Mouse (Mus musculus) midbrain, embryonic 15.5 days (tissue): ENCODE measurements around the gene Ttc27. TPM values are rescaled to one million over a fixed set of nuclear protein-coding genes. Genes with fewer than 3 reads are reported as not detected.

Source experiments
- ATAC-seq: fragments of 200-750 bp; cut with Nextera tagmentation; replicated peaks from 2 replicates; pipeline ENCODE4 v1.8.0; 2017; ENCODE audit warnings: moderate TSS enrichment
- H3K27ac ChIP-seq: fragments of 300-500 bp; sonication (generic); 2 replicates; pipeline ENCODE4 v1.5.1; 2015; ENCODE audit warnings: mild to moderate bottlenecking, inconsistent platforms
- H3K27me3 ChIP-seq: fragments of 300-500 bp; sonication (generic); replicated peaks from 2 replicates; pipeline ENCODE4 v1.6.1; 2015; ENCODE audit warnings: inconsistent platforms
- H3K36me3 ChIP-seq: fragments of 300-500 bp; sonication (generic); replicated peaks from 2 replicates; pipeline ENCODE4 v1.6.1; 2015; ENCODE audit warnings: inconsistent platforms
- H3K4me1 ChIP-seq: fragments of 300-500 bp; sonication (generic); 2 replicates; pipeline ENCODE4 v1.6.1; 2015; ENCODE audit warnings: inconsistent platforms
- H3K4me2 ChIP-seq: fragments of 300-500 bp; sonication (generic); 2 replicates; pipeline ENCODE4 v1.6.1; 2015; ENCODE audit warnings: inconsistent platforms, mild to moderate bottlenecking, moderate library complexity
- H3K4me3 ChIP-seq: fragments of 300-500 bp; sonication (generic); 2 replicates; pipeline ENCODE4 v1.5.1; 2015; ENCODE audit warnings: mild to moderate bottlenecking, inconsistent platforms
- H3K9ac ChIP-seq: fragments of 300-500 bp; sonication (generic); 2 replicates; pipeline ENCODE4 v1.6.1; 2015; ENCODE audit warnings: mild to moderate bottlenecking, inconsistent platforms
- H3K9me3 ChIP-seq: fragments of 300-500 bp; sonication (generic); 2 replicates; pipeline ENCODE4 v1.6.1; 2016; ENCODE audit warnings: inconsistent platforms
- WGBS: fragments of 180-500 bp; shearing (Covaris S2); methylation state at CpG from one replicate; pipeline ENCODE4 v1.1.7; 2015; ENCODE audit warnings: mixed read lengths; 5-methylcytosine and 5-hydroxymethylcytosine counted together
- polyA plus RNA-seq: library from polyadenylated mRNA; unstranded; fragments of >200 nt; fragmentation: Nextera tagmentation; extraction: Ambion mirVana; gene quantifications from 2 replicates; pipeline ENCODE4 v1.2.1, GENCODE M21; 2015

The Ttc27 gene
- polyA plus RNA-seq, 1 experiment from 2014 or later = 17.1 TPM

- Histone ChIP-seq H3K4me2 (no peak overlapping the region), H3K4me3 (no peak overlapping the region), H3K27ac (no peak overlapping the region), H3K9ac (no peak overlapping the region), H3K9me3 (no peaks in the 10 kb centered on the region), H3K4me1 (0 out of 2 replicates have a peak, but pooled peaks cover 5% of the 10 kb centered on the region), H3K36me3 (no peaks in the 10 kb centered on the region), H3K27me3 (no peaks in the 10 kb centered on the region)
- ATAC-seq = no peak
- WGBS = 85% methylated on average over 9 of the region's 9 CpGs
Observed at GRCm38 (mm10) chr17:74872567-74872966, 155.0 kb downstream of the Ttc27 start.

- H3K27ac ChIP-seq = no peak overlapping the region
- ATAC-seq = no peak
- H3K27me3 ChIP-seq = no peaks in the 10 kb centered on the region
- H3K9me3 ChIP-seq = no peaks in the 10 kb centered on the region
- H3K4me1 ChIP-seq = 0 out of 2 replicates have a peak, but pooled peaks cover 5% of the 10 kb centered on the region
- WGBS = 90% methylated on average over 1 of the region's 1 CpGs
- H3K4me2 ChIP-seq = no peak overlapping the region
- H3K9ac ChIP-seq = no peak overlapping the region
- no peaks in the 10 kb centered on the region for H3K36me3 ChIP-seq
- H3K4me3 ChIP-seq = no peak overlapping the region
Observed at GRCm38 (mm10) chr17:74873756-74874155, 156.2 kb downstream of the Ttc27 start.

- no peaks in the 10 kb centered on the region for H3K27me3 ChIP-seq
- no peak overlapping the region for H3K27ac ChIP-seq
- no peaks in the 10 kb centered on the region for H3K9me3 ChIP-seq
- H3K4me2 ChIP-seq = no peak overlapping the region
- ATAC-seq = no peak
- H3K4me3 ChIP-seq = no peak overlapping the region
- H3K9ac ChIP-seq = no peak overlapping the region
- no peaks in the 10 kb centered on the region for H3K36me3 ChIP-seq
- H3K4me1 ChIP-seq = no peaks in the 10 kb centered on the region
- WGBS = 89% methylated on average over 5 of the region's 5 CpGs
Observed at GRCm38 (mm10) chr17:74875740-74876139, 158.2 kb downstream of the Ttc27 start.

- no peak overlapping the region for H3K4me3 ChIP-seq
- no peaks in the 10 kb centered on the region for H3K4me1 ChIP-seq
- no peak overlapping the region for H3K9ac ChIP-seq
- no peak for ATAC-seq
- no peaks in the 10 kb centered on the region for H3K27me3 ChIP-seq
- no peak overlapping the region for H3K4me2 ChIP-seq
- 84% methylated on average over 10 of the region's 10 CpGs for WGBS
- no peaks in the 10 kb centered on the region for H3K9me3 ChIP-seq
- no peaks in the 10 kb centered on the region for H3K36me3 ChIP-seq
- no peak overlapping the region for H3K27ac ChIP-seq
Observed at GRCm38 (mm10) chr17:74876954-74877353, 159.4 kb downstream of the Ttc27 start.

- Histone ChIP-seq H3K4me1 (no peaks in the 10 kb centered on the region), H3K27me3 (no peaks in the 10 kb centered on the region), H3K9ac (no peak overlapping the region), H3K27ac (no peak overlapping the region), H3K4me3 (no peak overlapping the region), H3K36me3 (no peaks in the 10 kb centered on the region), H3K9me3 (no peaks in the 10 kb centered on the region), H3K4me2 (no peak overlapping the region)
- no peak for ATAC-seq
- 85% methylated on average over 7 of the region's 7 CpGs for WGBS
Observed at GRCm38 (mm10) chr17:74879768-74880167, 162.2 kb downstream of the Ttc27 start.

- WGBS = 40% methylated on average over 7 of the region's 7 CpGs
- no peak overlapping the region for H3K27ac ChIP-seq
Observed at GRCm38 (mm10) chr17:74887039-74887438, 169.5 kb downstream of the Ttc27 start.

GRCm38 (mm10) chr17:74888836-74889534, 171.5 kb downstream of the Ttc27 start:
- no peak overlapping the region for H3K4me2 ChIP-seq
- no peaks in the 10 kb centered on the region for H3K36me3 ChIP-seq
- no peak overlapping the region for H3K9ac ChIP-seq
- WGBS = 73% methylated on average over 11 of the region's 11 CpGs
- no peak overlapping the region for H3K4me3 ChIP-seq
- H3K4me1 ChIP-seq = no peaks in the 10 kb centered on the region
- H3K9me3 ChIP-seq = no peaks in the 10 kb centered on the region
- H3K27me3 ChIP-seq = no peaks in the 10 kb centered on the region
- no peak for ATAC-seq
- no peak overlapping the region for H3K27ac ChIP-seq

More at GRCm38 (mm10) chr17:74887039-74887438, 169.5 kb downstream of the Ttc27 start:
- H3K4me2 ChIP-seq = no peak overlapping the region
- H3K9me3 ChIP-seq = no peaks in the 10 kb centered on the region
- H3K4me3 ChIP-seq = no peak overlapping the region
- H3K4me1 ChIP-seq = no peaks in the 10 kb centered on the region
- H3K36me3 ChIP-seq = no peaks in the 10 kb centered on the region
- no peak overlapping the region for H3K9ac ChIP-seq
- ATAC-seq = no peak
- H3K27me3 ChIP-seq = no peaks in the 10 kb centered on the region

GRCm38 (mm10) chr17:74889535-74890117, 172.1 kb downstream of the Ttc27 start:
- no peak overlapping the region for H3K9ac ChIP-seq
- no peaks in the 10 kb centered on the region for H3K27me3 ChIP-seq
- WGBS = 92% methylated on average over 11 of the region's 11 CpGs
- no peaks in the 10 kb centered on the region for H3K9me3 ChIP-seq
- H3K4me1 ChIP-seq = no peaks in the 10 kb centered on the region
- no peak overlapping the region for H3K4me3 ChIP-seq
- H3K4me2 ChIP-seq = no peak overlapping the region
- ATAC-seq = no peak
- no peak overlapping the region for H3K27ac ChIP-seq
- H3K36me3 ChIP-seq = no peaks in the 10 kb centered on the region

GRCm38 (mm10) chr17:74902453-74902852, 184.9 kb downstream of the Ttc27 start:
- ATAC-seq = no peak
- Histone ChIP-seq H3K36me3 (no peaks in the 10 kb centered on the region), H3K9me3 (no peaks in the 10 kb centered on the region), H3K27ac (no peak overlapping the region), H3K27me3 (no peaks in the 10 kb centered on the region), H3K4me2 (no peak overlapping the region), H3K4me3 (no peak overlapping the region), H3K4me1 (no peaks in the 10 kb centered on the region), H3K9ac (no peak overlapping the region)
- 94% methylated on average over 7 of the region's 7 CpGs for WGBS

- Histone ChIP-seq H3K4me3 (no peak overlapping the region), H3K27me3 (no peaks in the 10 kb centered on the region), H3K36me3 (no peaks in the 10 kb centered on the region), H3K9ac (no peak overlapping the region), H3K4me2 (no peak overlapping the region), H3K27ac (no peak overlapping the region), H3K4me1 (no peaks in the 10 kb centered on the region), H3K9me3 (no peaks in the 10 kb centered on the region)
- 59% methylated on average over 16 of the region's 16 CpGs for WGBS
- no peak for ATAC-seq
Observed at GRCm38 (mm10) chr17:74903411-74904331, 186.1 kb downstream of the Ttc27 start.

GRCm38 (mm10) chr17:74904332-74904687, 186.8 kb downstream of the Ttc27 start:
- no peaks in the 10 kb centered on the region for H3K27me3 ChIP-seq
- no peaks in the 10 kb centered on the region for H3K36me3 ChIP-seq
- H3K4me2 ChIP-seq = no peak overlapping the region
- H3K27ac ChIP-seq = no peak overlapping the region
- H3K9ac ChIP-seq = no peak overlapping the region
- no peak overlapping the region for H3K4me3 ChIP-seq
- ATAC-seq = no peak
- 88% methylated on average over 1 of the region's 1 CpGs for WGBS
- H3K9me3 ChIP-seq = no peaks in the 10 kb centered on the region
- H3K4me1 ChIP-seq = no peaks in the 10 kb centered on the region

GRCm38 (mm10) chr17:74904956-74905355, 187.4 kb downstream of the Ttc27 start:
- WGBS = 96% methylated on average over 3 of the region's 3 CpGs
- no peaks in the 10 kb centered on the region for H3K27me3 ChIP-seq
- ATAC-seq = no peak

More at GRCm38 (mm10) chr17:74904956-74905355, 187.4 kb downstream of the Ttc27 start:
- H3K9me3 ChIP-seq = no peaks in the 10 kb centered on the region
- H3K9ac ChIP-seq = no peak overlapping the region
- no peak overlapping the region for H3K27ac ChIP-seq
- no peaks in the 10 kb centered on the region for H3K36me3 ChIP-seq
- H3K4me2 ChIP-seq = no peak overlapping the region
- no peaks in the 10 kb centered on the region for H3K4me1 ChIP-seq
- no peak overlapping the region for H3K4me3 ChIP-seq
